Mouse (Mus musculus): ENCODE data around the gene Ank3.

DNA sequence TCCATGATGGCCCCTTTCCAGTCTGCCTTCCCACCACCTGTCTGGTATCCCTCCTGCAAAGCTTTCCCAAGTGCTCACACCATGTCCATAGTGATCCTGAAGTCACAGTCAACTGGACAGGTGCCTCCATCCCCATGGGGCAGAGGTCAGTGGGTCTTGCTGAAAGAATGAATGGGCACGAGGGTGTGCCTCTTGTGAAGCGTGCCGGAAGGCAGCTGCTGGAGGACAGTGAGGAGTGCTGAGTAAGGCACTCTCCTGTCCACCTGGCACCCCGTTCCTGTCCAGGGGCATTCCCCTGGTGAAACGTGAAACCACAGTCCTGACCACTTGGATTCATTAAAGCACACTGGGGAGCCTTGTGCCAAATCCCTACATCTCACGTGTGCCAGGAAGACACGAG lies 337.7 kb downstream of the Ank3 start:
- TF ChIP-seq CTCF (conservative IDR thresholded peaks at IDR 0.05; ENCODE audit: insufficient read depth, insufficient read length, low read depth, low read length) (no peak), POLR2A (IDR thresholded peaks at IDR 0.05; ENCODE audit: low read depth, low read length) (no peak)
